Mouse (Mus musculus): ENCODE data around the gene Nup210l. TPM values are rescaled to one million over a fixed set of nuclear protein-coding genes. Genes with fewer than 3 reads are reported as not detected.

Gene Nup210l
- polyA plus RNA-seq, 1 experiment from 2014 or later = 0.24 TPM

DNA sequence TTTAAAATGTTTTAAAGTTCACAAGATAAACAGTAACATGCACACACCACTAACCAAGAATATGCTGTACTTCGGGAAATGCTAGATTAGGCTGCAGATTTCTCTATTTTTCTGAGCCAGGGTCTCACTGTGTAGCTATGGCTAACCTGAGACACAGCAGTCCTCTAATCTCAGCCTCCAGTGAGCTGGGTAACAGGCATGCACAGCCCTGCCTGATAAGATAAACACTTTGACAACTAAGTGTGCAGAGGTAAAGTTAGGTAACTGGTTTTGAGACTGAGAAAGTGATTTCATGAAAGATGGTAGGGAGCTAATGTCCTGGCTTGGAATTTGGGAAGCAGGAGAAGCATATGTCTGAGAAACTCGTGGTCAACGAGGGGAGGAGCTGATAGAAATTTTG lies 9.5 kb upstream of the Nup210l start:
- H3K9me3 ChIP-seq (ENCODE audit: control insufficient read depth, low read length) = no peaks in the 10 kb centered on the region
- H3K36me3 ChIP-seq (ENCODE audit: control insufficient read depth, insufficient read depth, low read length) = peaks cover 90% of the 10 kb centered on the region
- H3K4me2 ChIP-seq (ENCODE audit: low read length) = no peak overlapping the region
- ATAC-seq (ENCODE audit: insufficient number of reproducible peaks, insufficient read depth, low FRiP score, low read depth) = no peak
- WGBS = 69% methylated on average over 3 of the region's 3 CpGs
- no peak overlapping the region for H3K27ac ChIP-seq (replicated peaks in 1 of 2; ENCODE audit: control insufficient read depth in 1 of 2, insufficient read depth in 1 of 2, low read depth in 2 of 2, low read length in 2 of 2)
- H3K4me3 ChIP-seq (ENCODE audit: control insufficient read depth in 1 of 2, insufficient read depth in 1 of 2, low read depth in 1 of 2, low read length in 2 of 2) = no peak overlapping the region
- no peaks in the 10 kb centered on the region for H3K27me3 ChIP-seq (ENCODE audit: control insufficient read depth, insufficient read depth, low read length)
- H3K9ac ChIP-seq (ENCODE audit: low read length) = no peak overlapping the region
- H3K4me1 ChIP-seq (ENCODE audit: control insufficient read depth in 2 of 2, insufficient read depth in 2 of 2, low read length in 2 of 2) = peaks cover 0 to 5% of the 10 kb centered on the region in 2 experiments; a peak in 1 of 4 replicates

DNA sequence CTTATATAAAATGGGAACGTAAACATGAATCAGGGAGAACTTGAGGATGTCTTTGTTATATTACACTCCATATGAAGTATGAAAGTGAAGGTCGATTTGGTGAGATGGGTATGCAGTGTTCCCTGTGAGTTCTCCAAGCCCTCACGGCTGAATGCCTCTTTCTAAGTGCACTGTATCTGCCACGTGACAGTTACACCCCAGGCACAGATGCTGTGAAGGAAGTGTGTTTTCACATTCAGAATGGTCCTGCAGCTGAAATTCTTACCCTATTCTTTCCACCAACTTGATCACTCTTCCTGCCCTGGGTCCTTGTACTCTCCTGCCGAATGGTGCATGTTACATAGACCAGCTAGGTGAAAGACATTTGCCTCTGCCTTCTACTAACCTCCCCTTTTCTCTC lies 6.0 kb upstream of the Nup210l start:
- no peak overlapping the region for H3K4me3 ChIP-seq (ENCODE audit: control insufficient read depth in 1 of 2, insufficient read depth in 1 of 2, low read depth in 1 of 2, low read length in 2 of 2)
- no peaks in the 10 kb centered on the region for H3K27me3 ChIP-seq (ENCODE audit: control insufficient read depth, insufficient read depth, low read length)
- H3K9ac ChIP-seq (ENCODE audit: low read length) = no peak overlapping the region
- no peak overlapping the region for H3K4me2 ChIP-seq (ENCODE audit: low read length)
- H3K27ac ChIP-seq (replicated peaks in 1 of 2; ENCODE audit: control insufficient read depth in 1 of 2, insufficient read depth in 1 of 2, low read depth in 2 of 2, low read length in 2 of 2) = no peak overlapping the region
- peaks cover 0 to 5% of the 10 kb centered on the region in 2 experiments; a peak in 1 of 4 replicates for H3K4me1 ChIP-seq (ENCODE audit: control insufficient read depth in 2 of 2, insufficient read depth in 2 of 2, low read length in 2 of 2)
- ATAC-seq (ENCODE audit: insufficient number of reproducible peaks, insufficient read depth, low FRiP score, low read depth) = no peak
- 84% methylated on average over 5 of the region's 5 CpGs for WGBS
- H3K36me3 ChIP-seq (ENCODE audit: control insufficient read depth, insufficient read depth, low read length) = peaks cover 71% of the 10 kb centered on the region
- no peaks in the 10 kb centered on the region for H3K9me3 ChIP-seq (ENCODE audit: control insufficient read depth, low read length)

DNA sequence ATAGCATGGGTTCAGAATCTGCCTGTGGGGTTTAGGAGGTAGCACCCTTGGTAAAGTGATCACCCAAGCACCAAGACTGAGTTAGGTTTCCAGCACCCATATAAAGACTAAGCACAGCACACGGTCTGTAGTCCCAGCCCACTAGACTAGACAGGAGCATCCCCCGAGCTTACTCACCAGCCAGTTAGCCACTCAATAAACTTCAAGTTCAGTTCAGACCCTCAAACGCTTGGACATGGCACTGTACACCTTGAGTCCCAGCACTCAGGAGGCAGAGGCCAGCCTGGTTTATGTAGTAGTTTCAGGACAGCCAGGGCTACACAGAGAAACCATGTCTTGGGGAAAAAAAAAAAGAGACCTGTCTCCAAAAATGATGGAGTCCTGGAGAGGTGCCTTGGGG lies 2.9 kb upstream of the Nup210l start:
- WGBS = 92% methylated on average over 3 of the region's 3 CpGs
- H3K4me2 ChIP-seq (ENCODE audit: low read length) = no peak overlapping the region
- H3K36me3 ChIP-seq (ENCODE audit: control insufficient read depth, insufficient read depth, low read length) = peaks cover 42% of the 10 kb centered on the region
- no peak overlapping the region for H3K4me3 ChIP-seq (ENCODE audit: control insufficient read depth in 1 of 2, insufficient read depth in 1 of 2, low read depth in 1 of 2, low read length in 2 of 2)
- H3K27me3 ChIP-seq (ENCODE audit: control insufficient read depth, insufficient read depth, low read length) = no peaks in the 10 kb centered on the region
- H3K27ac ChIP-seq (replicated peaks in 1 of 2; ENCODE audit: control insufficient read depth in 1 of 2, insufficient read depth in 1 of 2, low read depth in 2 of 2, low read length in 2 of 2) = no peak overlapping the region
- H3K4me1 ChIP-seq (ENCODE audit: control insufficient read depth in 2 of 2, insufficient read depth in 2 of 2, low read length in 2 of 2) = no peaks in the 10 kb centered on the region
- no peak overlapping the region for H3K9ac ChIP-seq (ENCODE audit: low read length)
- H3K9me3 ChIP-seq (ENCODE audit: control insufficient read depth, low read length) = no peaks in the 10 kb centered on the region
- no peak for ATAC-seq (ENCODE audit: insufficient number of reproducible peaks, insufficient read depth, low FRiP score, low read depth)

DNA sequence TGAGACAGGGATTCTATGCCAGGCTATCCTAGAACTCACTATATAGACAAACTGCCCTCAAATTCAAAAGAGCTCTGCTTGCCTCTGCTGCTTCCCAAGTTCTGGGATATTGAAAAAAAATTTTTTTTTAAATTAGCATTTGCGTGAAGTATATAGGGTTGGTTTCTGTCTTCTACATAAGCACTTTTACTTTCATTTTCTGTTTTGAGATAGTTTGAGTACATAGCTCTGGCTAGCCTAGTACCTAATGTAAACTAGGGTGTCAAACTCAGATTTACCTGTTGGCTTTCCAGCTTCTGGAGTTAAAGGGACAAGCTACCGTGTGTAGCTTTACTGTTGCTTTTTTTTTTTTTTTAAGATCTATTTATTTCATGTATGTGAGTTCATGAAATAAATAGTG lies 2.3 kb upstream of the Nup210l start:
- no peaks in the 10 kb centered on the region for H3K4me1 ChIP-seq (ENCODE audit: control insufficient read depth in 2 of 2, insufficient read depth in 2 of 2, low read length in 2 of 2)
- no peaks in the 10 kb centered on the region for H3K27me3 ChIP-seq (ENCODE audit: control insufficient read depth, insufficient read depth, low read length)
- H3K9ac ChIP-seq (ENCODE audit: low read length) = no peak overlapping the region
- ATAC-seq (ENCODE audit: insufficient number of reproducible peaks, insufficient read depth, low FRiP score, low read depth) = no peak
- WGBS = 95% methylated on average over 2 of the region's 2 CpGs
- no peaks in the 10 kb centered on the region for H3K9me3 ChIP-seq (ENCODE audit: control insufficient read depth, low read length)
- H3K4me3 ChIP-seq (ENCODE audit: control insufficient read depth in 1 of 2, insufficient read depth in 1 of 2, low read depth in 1 of 2, low read length in 2 of 2) = no peak overlapping the region
- no peak overlapping the region for H3K4me2 ChIP-seq (ENCODE audit: low read length)
- H3K27ac ChIP-seq (replicated peaks in 1 of 2; ENCODE audit: control insufficient read depth in 1 of 2, insufficient read depth in 1 of 2, low read depth in 2 of 2, low read length in 2 of 2) = no peak overlapping the region
- peaks cover 36% of the 10 kb centered on the region for H3K36me3 ChIP-seq (ENCODE audit: control insufficient read depth, insufficient read depth, low read length)

DNA sequence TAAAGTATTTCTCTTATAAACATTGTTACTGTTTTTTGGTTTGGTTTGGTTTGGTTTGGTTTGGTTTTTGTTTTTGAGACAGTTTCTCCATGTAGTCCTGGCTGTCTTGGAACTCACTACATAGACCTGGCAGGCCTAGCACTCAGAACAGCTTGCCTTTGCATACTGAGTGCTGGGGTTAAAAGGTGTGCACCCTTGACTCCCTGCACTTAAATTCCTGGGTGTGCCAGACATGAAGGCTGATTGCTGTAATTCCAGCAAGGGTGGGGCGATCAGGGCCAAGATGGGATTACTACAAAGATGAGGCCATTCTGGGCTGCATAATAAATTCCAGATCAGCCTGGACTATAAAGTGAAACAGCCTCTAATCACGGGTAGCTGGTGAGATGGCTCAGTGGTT lies 1.7 kb upstream of the Nup210l start:
- Histone ChIP-seq H3K9me3 (ENCODE audit: control insufficient read depth, low read length) (no peaks in the 10 kb centered on the region), H3K36me3 (ENCODE audit: control insufficient read depth, insufficient read depth, low read length) (peaks cover 36% of the 10 kb centered on the region)
- 78% methylated on average over 2 of the region's 2 CpGs for WGBS

GRCm38 (mm10) chr3:90103176-90103575 lies 756 bp upstream of the Nup210l start:
- Histone ChIP-seq H3K4me1 (ENCODE audit: control insufficient read depth in 2 of 2, insufficient read depth in 2 of 2, low read length in 2 of 2) (no peaks in the 10 kb centered on the region), H3K36me3 (ENCODE audit: control insufficient read depth, insufficient read depth, low read length) (peaks cover 28% of the 10 kb centered on the region), H3K27me3 (ENCODE audit: control insufficient read depth, insufficient read depth, low read length) (no peaks in the 10 kb centered on the region), H3K9ac (ENCODE audit: low read length) (no peak overlapping the region), H3K4me3 (ENCODE audit: control insufficient read depth in 1 of 2, insufficient read depth in 1 of 2, low read depth in 1 of 2, low read length in 2 of 2) (no peak overlapping the region), H3K4me2 (ENCODE audit: low read length) (no peak overlapping the region), H3K9me3 (ENCODE audit: control insufficient read depth, low read length) (no peaks in the 10 kb centered on the region), H3K27ac (replicated peaks in 1 of 2; ENCODE audit: control insufficient read depth in 1 of 2, insufficient read depth in 1 of 2, low read depth in 2 of 2, low read length in 2 of 2) (no peak overlapping the region)
- 69% methylated on average over 2 of the region's 2 CpGs for WGBS
- ATAC-seq (ENCODE audit: insufficient number of reproducible peaks, insufficient read depth, low FRiP score, low read depth) = no peak

More for the DNA sequence above, 1.7 kb upstream of the Nup210l start:
- Histone ChIP-seq H3K27ac (replicated peaks in 1 of 2; ENCODE audit: control insufficient read depth in 1 of 2, insufficient read depth in 1 of 2, low read depth in 2 of 2, low read length in 2 of 2) (no peak overlapping the region), H3K4me2 (ENCODE audit: low read length) (no peak overlapping the region), H3K27me3 (ENCODE audit: control insufficient read depth, insufficient read depth, low read length) (no peaks in the 10 kb centered on the region), H3K4me3 (ENCODE audit: control insufficient read depth in 1 of 2, insufficient read depth in 1 of 2, low read depth in 1 of 2, low read length in 2 of 2) (no peak overlapping the region), H3K9ac (ENCODE audit: low read length) (no peak overlapping the region), H3K4me1 (ENCODE audit: control insufficient read depth in 2 of 2, insufficient read depth in 2 of 2, low read length in 2 of 2) (no peaks in the 10 kb centered on the region)
- ATAC-seq (ENCODE audit: insufficient number of reproducible peaks, insufficient read depth, low FRiP score, low read depth) = no peak

GRCm38 (mm10) chr3:90111706-90112105 lies 7.8 kb downstream of the Nup210l start:
- H3K4me2 ChIP-seq (ENCODE audit: low read length) = peak overlapping the region; percentile 16; the same call in 1 of the 2 replicates
- 19% methylated on average over 2 of the region's 2 CpGs for WGBS
- no peaks in the 10 kb centered on the region for H3K27me3 ChIP-seq (ENCODE audit: control insufficient read depth, insufficient read depth, low read length)
- H3K9ac ChIP-seq (ENCODE audit: low read length) = no peak overlapping the region
- H3K4me3 ChIP-seq (ENCODE audit: control insufficient read depth in 1 of 2, insufficient read depth in 1 of 2, low read depth in 1 of 2, low read length in 2 of 2) = no peak overlapping the region
- no peaks in the 10 kb centered on the region for H3K36me3 ChIP-seq (ENCODE audit: control insufficient read depth, insufficient read depth, low read length)
- H3K27ac ChIP-seq (replicated peaks in 1 of 2; ENCODE audit: control insufficient read depth in 1 of 2, insufficient read depth in 1 of 2, low read depth in 2 of 2, low read length in 2 of 2) = peak overlapping the region in 1 of 2 experiments; percentile 55; a peak in 3 of 4 replicates
- no peaks in the 10 kb centered on the region for H3K4me1 ChIP-seq (ENCODE audit: control insufficient read depth in 2 of 2, insufficient read depth in 2 of 2, low read length in 2 of 2)
- no peaks in the 10 kb centered on the region for H3K9me3 ChIP-seq (ENCODE audit: control insufficient read depth, low read length)
- no peak for ATAC-seq (ENCODE audit: insufficient number of reproducible peaks, insufficient read depth, low FRiP score, low read depth)

- H3K9me3 ChIP-seq (ENCODE audit: control insufficient read depth, low read length) = no peaks in the 10 kb centered on the region
- H3K27ac ChIP-seq (replicated peaks in 1 of 2; ENCODE audit: control insufficient read depth in 1 of 2, insufficient read depth in 1 of 2, low read depth in 2 of 2, low read length in 2 of 2) = no peak overlapping the region
- no peak overlapping the region for H3K4me2 ChIP-seq (ENCODE audit: low read length)
- H3K4me3 ChIP-seq (ENCODE audit: control insufficient read depth in 1 of 2, insufficient read depth in 1 of 2, low read depth in 1 of 2, low read length in 2 of 2) = no peak overlapping the region
- no peaks in the 10 kb centered on the region for H3K4me1 ChIP-seq (ENCODE audit: control insufficient read depth in 2 of 2, insufficient read depth in 2 of 2, low read length in 2 of 2)
- no peak overlapping the region for H3K9ac ChIP-seq (ENCODE audit: low read length)
- no peaks in the 10 kb centered on the region for H3K36me3 ChIP-seq (ENCODE audit: control insufficient read depth, insufficient read depth, low read length)
- no peaks in the 10 kb centered on the region for H3K27me3 ChIP-seq (ENCODE audit: control insufficient read depth, insufficient read depth, low read length)
- WGBS = 52% methylated on average over 2 of the region's 2 CpGs
- ATAC-seq (ENCODE audit: insufficient number of reproducible peaks, insufficient read depth, low FRiP score, low read depth) = no peak
These were observed 10.4 kb downstream of the Nup210l start for GRCm38 (mm10) chr3:90114342-90114741.
